Mouse (Mus musculus) midbrain, embryonic 10.5 days (tissue): ENCODE data around the gene Cdkn1a. TPM values are rescaled to one million over a fixed set of nuclear protein-coding genes. Genes with fewer than 3 reads are reported as not detected.
"Not testable (repeated sequence)": the region's sequence is repeated elsewhere in the genome, so short reads cannot be mapped to it uniquely, and the experiment has no call there.

ENCODE experiments used
- DNase-seq: peaks from one replicate; pipeline ENCODE4 v3.0.0-alpha.2; 2017; ENCODE audit warnings: low spot score
- H3K27ac ChIP-seq: fragments of 300-500 bp; sonication (generic); replicated peaks from 2 replicates; pipeline ENCODE4 v1.5.1; 2016; ENCODE audit warnings: mild to moderate bottlenecking
- H3K27me3 ChIP-seq: fragments of 300-500 bp; sonication (generic); 2 replicates; pipeline ENCODE4 v1.6.1; 2016; ENCODE audit warnings: low read depth, mild to moderate bottlenecking; ENCODE audit not compliant: poor library complexity, severe bottlenecking
- H3K36me3 ChIP-seq: fragments of 300-500 bp; sonication (generic); 2 replicates; pipeline ENCODE4 v1.6.1; 2016; ENCODE audit warnings: mild to moderate bottlenecking, moderate library complexity
- H3K4me1 ChIP-seq: fragments of 300-500 bp; sonication (generic); 2 replicates; pipeline ENCODE4 v1.6.1; 2016
- H3K4me3 ChIP-seq: fragments of 300-500 bp; sonication (generic); 2 replicates; pipeline ENCODE4 v1.5.1; 2016; ENCODE audit warnings: mild to moderate bottlenecking, moderate library complexity
- H3K9me3 ChIP-seq: fragments of 300-500 bp; sonication (generic); replicated peaks from 2 replicates; pipeline ENCODE4 v1.6.1; 2016; ENCODE audit warnings: mild to moderate bottlenecking
- WGBS: fragments of 180-500 bp; shearing (Covaris S2); methylation state at CpG from one replicate; pipeline ENCODE4 v1.1.7; 2016; 5-methylcytosine and 5-hydroxymethylcytosine counted together
- polyA plus RNA-seq: library from polyadenylated mRNA; unstranded; fragments of >200 nt; fragmentation: Nextera tagmentation; extraction: Ambion mirVana; gene quantifications from 2 replicates; pipeline ENCODE4 v1.2.1, GENCODE M21; 2016

Cdkn1a gene
- polyA plus RNA-seq, 1 experiment from 2014 or later, result 19.1 TPM

GRCm38 (mm10) chr17:29093110-29093952 is 2.6 kb downstream of the Cdkn1a start:
- Histone ChIP-seq H3K9me3 (no peaks in the 10 kb centered on the region), H3K27me3 (peaks cover 64% of the 10 kb centered on the region), H3K4me1 (peaks cover 33% of the 10 kb centered on the region), H3K36me3 (0 out of 2 replicates have a peak, but pooled peaks cover 2% of the 10 kb centered on the region), H3K27ac (no peak overlapping the region), H3K4me3 (peak overlapping the region; percentile 65)
- 9% methylated on average over 36 of the region's 36 CpGs for WGBS
- DNase-seq, result peak; percentile 84

- Histone ChIP-seq H3K9me3 (no peaks in the 10 kb centered on the region), H3K4me3 (peak overlapping the region; percentile 65), H3K36me3 (0 out of 2 replicates have a peak, but pooled peaks cover 4% of the 10 kb centered on the region), H3K4me1 (peaks cover 33% of the 10 kb centered on the region), H3K27ac (no peak overlapping the region), H3K27me3 (peaks cover 64% of the 10 kb centered on the region)
- under 1% methylated on average over 24 of the region's 24 CpGs for WGBS
- no peak for DNase-seq
Observed at GRCm38 (mm10) chr17:29093961-29094309, 3.2 kb downstream of the Cdkn1a start.

- Histone ChIP-seq H3K4me3 (peak overlapping the region; percentile 65), H3K27me3 (peaks cover 64% of the 10 kb centered on the region), H3K27ac (peak overlapping the region; percentile 77), H3K9me3 (no peaks in the 10 kb centered on the region), H3K36me3 (peaks cover 5% of the 10 kb centered on the region; the same call in 1 of the 2 replicates), H3K4me1 (peaks cover 33% of the 10 kb centered on the region)
- peak; percentile 57 for DNase-seq
- WGBS, result under 1% methylated on average over 70 of the region's 71 CpGs
Observed at GRCm38 (mm10) chr17:29094310-29095181, 3.8 kb downstream of the Cdkn1a start.

- H3K4me3 ChIP-seq, result peak overlapping the region; percentile 65
- peaks cover 33% of the 10 kb centered on the region for H3K4me1 ChIP-seq
- peak overlapping the region; percentile 77 for H3K27ac ChIP-seq
- peak; percentile 89 for DNase-seq
- H3K36me3 ChIP-seq, result peaks cover 11% of the 10 kb centered on the region
- H3K27me3 ChIP-seq, result peaks cover 64% of the 10 kb centered on the region
- H3K9me3 ChIP-seq, result 0 out of 2 replicates have a peak, but pooled peaks cover 2% of the 10 kb centered on the region
- WGBS, result under 1% methylated on average over 44 of the region's 44 CpGs
Observed at GRCm38 (mm10) chr17:29095201-29095733, 4.5 kb downstream of the Cdkn1a start.

- Histone ChIP-seq H3K9me3 (peaks cover 11% of the 10 kb centered on the region), H3K4me1 (peaks cover 32% of the 10 kb centered on the region), H3K4me3 (no peak overlapping the region), H3K36me3 (peaks cover 11% of the 10 kb centered on the region), H3K27me3 (peaks cover 56% of the 10 kb centered on the region), H3K27ac (no peak overlapping the region)
- WGBS, result 91% methylated on average over 6 of the region's 6 CpGs
- DNase-seq, result no peak
Observed at GRCm38 (mm10) chr17:29096245-29096644, 5.5 kb downstream of the Cdkn1a start.

GRCm38 (mm10) chr17:29096851-29097561 is 6.2 kb downstream of the Cdkn1a start:
- peaks cover 11% of the 10 kb centered on the region for H3K9me3 ChIP-seq
- peaks cover 49% of the 10 kb centered on the region for H3K27me3 ChIP-seq
- no peak for DNase-seq
- WGBS, result 56% methylated on average over 7 of the region's 7 CpGs
- no peak overlapping the region for H3K27ac ChIP-seq
- H3K4me3 ChIP-seq, result no peak overlapping the region
- peaks cover 11% of the 10 kb centered on the region for H3K36me3 ChIP-seq
- peaks cover 29% of the 10 kb centered on the region for H3K4me1 ChIP-seq

GRCm38 (mm10) chr17:29098291-29098690 is 7.5 kb downstream of the Cdkn1a start:
- Histone ChIP-seq H3K27me3 (peaks cover 36% of the 10 kb centered on the region), H3K4me1 (peaks cover 25% of the 10 kb centered on the region), H3K36me3 (peaks cover 11% of the 10 kb centered on the region), H3K4me3 (no peak overlapping the region), H3K27ac (no peak overlapping the region), H3K9me3 (peaks cover 11% of the 10 kb centered on the region)
- 92% methylated on average over 24 of the region's 24 CpGs for WGBS
- DNase-seq, result no peak

- Histone ChIP-seq H3K4me3 (no peak overlapping the region), H3K4me1 (peaks cover 18% of the 10 kb centered on the region), H3K27me3 (peaks cover 28% of the 10 kb centered on the region), H3K27ac (no peak overlapping the region), H3K36me3 (peaks cover 11% of the 10 kb centered on the region), H3K9me3 (peaks cover 15% of the 10 kb centered on the region)
- DNase-seq, result no peak
- WGBS, result 92% methylated on average over 8 of the region's 8 CpGs
Observed at GRCm38 (mm10) chr17:29099076-29099475, 8.3 kb downstream of the Cdkn1a start.

- DNase-seq, result no peak
- Histone ChIP-seq H3K27ac (no peak overlapping the region), H3K9me3 (peaks cover 21% of the 10 kb centered on the region), H3K27me3 (peaks cover 13% of the 10 kb centered on the region), H3K4me3 (no peak overlapping the region), H3K36me3 (peaks cover 11% of the 10 kb centered on the region), H3K4me1 (peaks cover 2% of the 10 kb centered on the region)
- 96% methylated on average over 7 of the region's 7 CpGs for WGBS
Observed at GRCm38 (mm10) chr17:29100627-29101026, 9.9 kb downstream of the Cdkn1a start.

GRCm38 (mm10) chr17:29110356-29110755 is 19.6 kb downstream of the Cdkn1a start:
- H3K4me3 ChIP-seq, H3K27ac ChIP-seq, H3K9me3 ChIP-seq, H3K36me3 ChIP-seq, H3K4me1 ChIP-seq, DNase-seq, H3K27me3 ChIP-seq: not testable (repeated sequence)
- 90% methylated on average over 6 of the region's 6 CpGs for WGBS

GRCm38 (mm10) chr17:29111332-29111731 is 20.6 kb downstream of the Cdkn1a start:
- DNase-seq, result no peak
- no peaks in the 10 kb centered on the region for H3K4me1 ChIP-seq
- no peak overlapping the region for H3K4me3 ChIP-seq
- H3K27ac ChIP-seq, result no peak overlapping the region
- H3K27me3 ChIP-seq, result no peaks in the 10 kb centered on the region
- WGBS, result 93% methylated on average over 5 of the region's 5 CpGs
- H3K36me3 ChIP-seq, result no peaks in the 10 kb centered on the region
- H3K9me3 ChIP-seq, result no peaks in the 10 kb centered on the region; the same call in 1 of the 2 replicates
